ENCODE assay signal across 8 mouse cellular contexts in the genomic region with DNA sequence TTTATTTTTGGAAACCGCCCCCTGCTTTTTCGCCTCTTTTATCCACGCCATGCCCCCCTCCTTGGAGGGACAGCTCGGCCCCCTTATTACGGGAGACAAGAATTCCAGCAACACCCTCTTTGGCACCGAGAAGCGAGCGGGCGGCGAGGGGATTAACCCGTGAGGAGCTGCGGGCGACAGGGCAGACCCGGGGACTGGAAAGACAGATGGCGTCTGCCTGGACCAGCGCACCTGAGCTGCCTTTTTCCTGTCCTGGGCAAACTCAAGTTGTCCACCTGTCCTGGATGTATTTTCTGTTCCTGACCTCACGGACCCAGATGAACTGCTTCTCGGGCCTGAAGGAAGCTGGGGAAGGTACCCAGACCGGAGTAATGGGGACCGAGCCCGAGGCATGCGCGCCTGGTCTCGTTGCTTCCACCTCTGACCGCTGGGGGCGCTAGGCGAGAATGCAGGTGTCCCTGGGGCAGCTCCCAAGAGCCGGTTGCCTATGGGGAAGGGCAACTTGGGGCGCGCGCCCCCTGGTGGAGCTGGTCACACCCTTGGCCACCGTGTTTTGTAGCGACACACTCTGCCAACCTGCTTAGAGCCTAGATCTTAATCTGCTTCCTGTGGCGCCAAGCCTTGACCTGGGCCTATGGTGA. TPM values are rescaled to one million over a fixed set of nuclear protein-coding genes. Genes with fewer than 3 reads are reported as not detected.
DNase-seq lines count a peak whose midpoint lies in the region; ATAC-seq lines count a peak whose summit lies in the region.

Gene Ltbp2, minus strand, starts transcription at position 52 of the 641 bp plus-strand sequence.

- H3K9ac ChIP-seq in hindbrain, embryonic 14.5 days, result peak within 1 kb of the TSS; percentile 42; the same call in 1 of the 2 replicates

- no peak; the same call in 1 of the 2 replicates for ATAC-seq in hindbrain, embryonic 14.5 days (ENCODE audit: low FRiP score)

- H3K27me3 ChIP-seq in hindbrain, embryonic 14.5 days (ENCODE audit: control insufficient read depth, insufficient read depth, low read length), result peaks cover 59% of the 10 kb centered on the region

- no peaks in the 10 kb centered on the region for H3K36me3 ChIP-seq in hindbrain, embryonic 14.5 days (replicated peaks; ENCODE audit: control insufficient read depth, insufficient read depth)

- peak; percentile 94 for DNase-seq in R1 (ENCODE audit: low read depth, low spot score)
- peak; percentile 90 to 93 for DNase-seq in cerebellum, postnatal 25 days
- peak; percentile 55 to 66 for DNase-seq in frontal cortex, postnatal 36 days (ENCODE audit: low spot score in 2 of 2)
- peak; percentile 58 for DNase-seq in hindbrain, embryonic 14.5 days (ENCODE audit: low spot score)
- DNase-seq in layer of hippocampus, postnatal 36 days, result peak; percentile 48 to 54
- peak; percentile 95 for DNase-seq in lung, postnatal 36 days
- peak; percentile 76 for DNase-seq in retina, postnatal 1 day
- peak; percentile 79 to 86 for DNase-seq in urinary bladder, adult 18-20 months (ENCODE audit: low spot score in 2 of 2)

- no peaks in the 10 kb centered on the region for H3K4me1 ChIP-seq in hindbrain, embryonic 14.5 days (replicated peaks; ENCODE audit: control insufficient read depth, insufficient read depth, low read length)

- 3% methylated on average over 34 of the region's 34 CpGs for WGBS in hindbrain, embryonic 14.5 days

- H3K4me3 ChIP-seq in hindbrain, embryonic 14.5 days (replicated peaks; ENCODE audit: low read length), result peak within 1 kb of the TSS; percentile 16

- H3K9me3 ChIP-seq in hindbrain, embryonic 14.5 days (ENCODE audit: control insufficient read depth, low read length), result no peaks in the 10 kb centered on the region

- peak within 1 kb of the TSS; percentile 47 for H3K4me2 ChIP-seq in hindbrain, embryonic 14.5 days (replicated peaks)

- H3K27ac ChIP-seq in hindbrain, embryonic 14.5 days, result no peak within 1 kb of the TSS

RNA-seq across cellular contexts. Expression of gene Ltbp2, which starts in this region (rescaled TPM):
- polyA plus RNA-seq in hindbrain, embryonic 14.5 days (2014; fragmentation: Nextera tagmentation; extraction: Ambion mirVana), result 0.07 and 0.14 TPM in 2 replicates
- under 1 TPM; 0.40 to 0.55 TPM for total RNA-seq in layer of hippocampus, postnatal 36 days (2021)

Comparison
In these comparisons a context has a peak if more than half of its experiments do, and no peak if none do; other contexts are left out.
1. Peak in DNase-seq, H3K4me3 ChIP-seq, H3K9ac ChIP-seq and H3K4me2 ChIP-seq in hindbrain, embryonic 14.5 days; RNA of the gene not detected or under 1 TPM.
2. Peak in DNase-seq in layer of hippocampus, postnatal 36 days; RNA of the gene not detected or under 1 TPM.